Mouse (Mus musculus): Measurements from ENCODE around the gene Bicra. TPM values are rescaled to one million over a fixed set of nuclear protein-coding genes. Genes with fewer than 3 reads are reported as not detected.

Gene Bicra
- polyA plus RNA-seq, 1 experiment from 2014 or later: 1.9 TPM

DNA sequence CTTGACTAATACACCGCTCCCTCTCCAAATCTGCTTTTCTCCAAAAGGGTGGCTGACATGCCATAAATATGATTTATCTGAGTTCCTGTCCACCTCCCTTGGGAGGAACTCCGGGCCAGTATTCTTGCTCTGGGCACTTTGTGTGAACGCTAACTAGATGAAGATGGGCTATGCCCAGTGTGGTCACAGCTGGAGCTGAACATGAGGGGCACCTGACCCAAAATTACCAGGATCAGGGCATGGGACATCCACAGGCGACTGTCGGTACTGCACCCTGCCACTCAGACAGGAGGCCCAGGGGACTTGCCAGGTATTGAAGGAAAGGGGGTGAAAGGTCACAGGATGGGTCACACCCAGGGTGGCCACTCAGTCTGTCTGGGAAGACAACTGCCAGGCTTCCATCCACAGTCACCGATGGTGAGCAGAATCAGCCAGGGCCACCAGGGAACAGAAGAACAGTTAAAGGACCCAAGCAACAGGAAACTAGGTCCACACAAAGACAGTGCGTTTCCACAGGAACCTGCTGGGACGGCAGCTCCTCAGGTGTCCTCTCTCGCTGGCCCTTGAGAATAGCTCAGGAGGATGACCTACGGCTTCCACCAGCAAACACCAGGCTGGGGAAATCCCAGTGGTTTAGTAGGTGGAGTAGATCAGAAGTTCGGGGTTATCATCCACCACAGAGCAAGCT lies 35.0 kb downstream of the Bicra start:
- no peak overlapping the region for H3K9ac ChIP-seq (ENCODE audit: low read depth, low read length)
- no peak overlapping the region for H3K27ac ChIP-seq (ENCODE audit: low read length)
- ATAC-seq (ENCODE audit: low read depth): no peak
- no peaks in the 10 kb centered on the region for H3K9me3 ChIP-seq (replicated peaks; ENCODE audit: control insufficient read depth, low read length)
- H3K36me3 ChIP-seq (ENCODE audit: control insufficient read depth, insufficient read depth): no peaks in the 10 kb centered on the region
- WGBS (ENCODE audit: insufficient replicate concordance): 57% methylated on average over 11 of the region's 11 CpGs
- H3K4me3 ChIP-seq (ENCODE audit: low read depth, low read length): no peak overlapping the region
- H3K27me3 ChIP-seq (ENCODE audit: control insufficient read depth, insufficient read depth, low read depth, low read length): no peaks in the 10 kb centered on the region
- H3K4me2 ChIP-seq (ENCODE audit: low read depth, low read length): no peak overlapping the region
- peaks cover 18% of the 10 kb centered on the region for H3K4me1 ChIP-seq (ENCODE audit: control insufficient read depth, low read depth, low read length)

- Histone ChIP-seq H3K4me3 (ENCODE audit: low read depth, low read length) (no peak overlapping the region), H3K9me3 (replicated peaks; ENCODE audit: control insufficient read depth, low read length) (no peaks in the 10 kb centered on the region), H3K36me3 (ENCODE audit: control insufficient read depth, insufficient read depth) (no peaks in the 10 kb centered on the region; the same call in 1 of the 2 replicates), H3K27me3 (ENCODE audit: control insufficient read depth, insufficient read depth, low read depth, low read length) (no peaks in the 10 kb centered on the region), H3K27ac (ENCODE audit: low read length) (no peak overlapping the region), H3K9ac (ENCODE audit: low read depth, low read length) (no peak overlapping the region), H3K4me2 (ENCODE audit: low read depth, low read length) (0 out of 2 replicates have a peak overlapping the region, but pooled peaks have one; percentile 11), H3K4me1 (ENCODE audit: control insufficient read depth, low read depth, low read length) (peaks cover 15% of the 10 kb centered on the region)
- WGBS (ENCODE audit: insufficient replicate concordance): 36% methylated on average over 7 of the region's 7 CpGs
- no peak; the same call in 1 of the 2 replicates for ATAC-seq (ENCODE audit: low read depth)
Observed at GRCm38 (mm10) chr7:16011418-16012085, 36.2 kb downstream of the Bicra start.

DNA sequence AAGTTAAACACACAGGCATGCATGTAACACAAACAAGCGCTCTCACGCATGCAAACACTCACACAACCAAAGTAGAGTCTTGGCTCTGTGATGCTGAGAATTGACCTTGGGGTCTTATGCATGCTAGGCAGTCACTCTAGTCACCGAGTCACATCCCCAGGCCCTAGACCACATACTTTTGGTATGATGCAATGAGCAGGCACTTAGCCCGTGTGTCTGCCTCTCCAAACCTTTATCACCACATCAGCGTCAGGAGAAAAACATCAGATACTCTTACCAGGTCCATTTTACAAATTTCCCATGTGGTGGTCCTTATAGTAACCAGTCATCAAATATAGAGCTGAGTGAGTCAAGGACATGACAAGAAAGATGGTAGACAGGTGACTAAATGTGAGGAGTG lies 37.1 kb downstream of the Bicra start:
- no peak overlapping the region for H3K27ac ChIP-seq (ENCODE audit: low read length)
- H3K4me2 ChIP-seq (ENCODE audit: low read depth, low read length): no peak overlapping the region
- 69% methylated on average over 5 of the region's 5 CpGs for WGBS (ENCODE audit: insufficient replicate concordance)
- H3K4me3 ChIP-seq (ENCODE audit: low read depth, low read length): no peak overlapping the region
- H3K4me1 ChIP-seq (ENCODE audit: control insufficient read depth, low read depth, low read length): peaks cover 15% of the 10 kb centered on the region
- H3K27me3 ChIP-seq (ENCODE audit: control insufficient read depth, insufficient read depth, low read depth, low read length): no peaks in the 10 kb centered on the region
- H3K36me3 ChIP-seq (ENCODE audit: control insufficient read depth, insufficient read depth): no peaks in the 10 kb centered on the region; the same call in 1 of the 2 replicates
- ATAC-seq (ENCODE audit: low read depth): no peak
- no peak overlapping the region for H3K9ac ChIP-seq (ENCODE audit: low read depth, low read length)
- no peaks in the 10 kb centered on the region for H3K9me3 ChIP-seq (replicated peaks; ENCODE audit: control insufficient read depth, low read length)

GRCm38 (mm10) chr7:16009636-16010035 lies 38.1 kb downstream of the Bicra start:
- no peaks in the 10 kb centered on the region for H3K27me3 ChIP-seq (ENCODE audit: control insufficient read depth, insufficient read depth, low read depth, low read length)

GRCm38 (mm10) chr7:16005020-16005419 lies 42.7 kb downstream of the Bicra start:
- no peak overlapping the region for H3K4me3 ChIP-seq (ENCODE audit: low read depth, low read length)
- H3K4me2 ChIP-seq (ENCODE audit: low read depth, low read length): no peak overlapping the region
- no peak for ATAC-seq (ENCODE audit: low read depth)
- H3K4me1 ChIP-seq (ENCODE audit: control insufficient read depth, low read depth, low read length): peaks cover 17% of the 10 kb centered on the region
- H3K36me3 ChIP-seq (ENCODE audit: control insufficient read depth, insufficient read depth): no peaks in the 10 kb centered on the region; the same call in 1 of the 2 replicates
- no peaks in the 10 kb centered on the region for H3K27me3 ChIP-seq (ENCODE audit: control insufficient read depth, insufficient read depth, low read depth, low read length)
- no peak overlapping the region for H3K9ac ChIP-seq (ENCODE audit: low read depth, low read length)
- WGBS (ENCODE audit: insufficient replicate concordance): 78% methylated on average over 3 of the region's 3 CpGs
- no peak overlapping the region for H3K27ac ChIP-seq (ENCODE audit: low read length)
- no peaks in the 10 kb centered on the region for H3K9me3 ChIP-seq (replicated peaks; ENCODE audit: control insufficient read depth, low read length)

More at GRCm38 (mm10) chr7:16009636-16010035, 38.1 kb downstream of the Bicra start:
- Histone ChIP-seq H3K4me3 (ENCODE audit: low read depth, low read length) (no peak overlapping the region), H3K27ac (ENCODE audit: low read length) (no peak overlapping the region), H3K4me1 (ENCODE audit: control insufficient read depth, low read depth, low read length) (peaks cover 15% of the 10 kb centered on the region), H3K9ac (ENCODE audit: low read depth, low read length) (no peak overlapping the region), H3K9me3 (replicated peaks; ENCODE audit: control insufficient read depth, low read length) (no peaks in the 10 kb centered on the region), H3K36me3 (ENCODE audit: control insufficient read depth, insufficient read depth) (no peaks in the 10 kb centered on the region; the same call in 1 of the 2 replicates), H3K4me2 (ENCODE audit: low read depth, low read length) (no peak overlapping the region)
- 76% methylated on average over 7 of the region's 7 CpGs for whole genome bisulfite sequencing (ENCODE audit: insufficient replicate concordance)
- no peak for ATAC-seq (ENCODE audit: low read depth)

DNA sequence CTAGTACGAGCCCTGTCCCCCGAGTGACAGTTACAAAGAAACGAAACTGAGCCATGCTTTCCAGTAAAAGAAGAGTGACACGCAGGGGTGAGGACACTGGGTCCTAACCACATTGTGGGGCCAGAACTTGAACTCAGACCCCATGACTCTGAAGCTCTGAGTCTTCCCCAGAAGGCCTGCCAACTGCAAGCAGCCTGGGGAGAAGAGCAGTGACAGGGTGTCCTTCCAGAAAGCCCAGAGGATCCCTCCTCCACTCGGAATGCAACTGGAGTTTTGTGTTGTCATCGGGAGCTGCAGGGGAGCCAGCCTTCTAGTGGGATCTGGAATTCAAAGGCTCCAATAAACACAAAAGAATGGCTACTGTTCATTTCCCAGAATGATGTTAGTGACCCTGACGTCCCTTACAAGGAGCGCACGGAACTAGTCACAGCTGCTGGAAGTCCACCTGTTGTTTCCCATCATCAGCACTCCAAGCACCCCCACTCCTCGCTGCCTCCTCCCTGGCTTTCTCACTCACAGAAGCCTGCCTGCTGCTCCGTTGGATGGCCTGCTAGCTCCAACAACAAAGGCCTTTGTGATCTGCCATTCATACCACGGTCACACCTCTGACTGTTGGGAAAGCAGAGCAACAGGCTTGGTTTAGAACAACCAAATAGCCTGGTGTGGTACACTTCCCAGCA lies 43.4 kb downstream of the Bicra start:
- 75% methylated on average over 12 of the region's 12 CpGs for WGBS (ENCODE audit: insufficient replicate concordance)
- Histone ChIP-seq H3K27ac (ENCODE audit: low read length) (no peak overlapping the region), H3K9ac (ENCODE audit: low read depth, low read length) (no peak overlapping the region), H3K4me2 (ENCODE audit: low read depth, low read length) (no peak overlapping the region), H3K9me3 (replicated peaks; ENCODE audit: control insufficient read depth, low read length) (no peaks in the 10 kb centered on the region), H3K36me3 (ENCODE audit: control insufficient read depth, insufficient read depth) (no peaks in the 10 kb centered on the region; the same call in 1 of the 2 replicates), H3K27me3 (ENCODE audit: control insufficient read depth, insufficient read depth, low read depth, low read length) (no peaks in the 10 kb centered on the region), H3K4me1 (ENCODE audit: control insufficient read depth, low read depth, low read length) (peaks cover 17% of the 10 kb centered on the region), H3K4me3 (ENCODE audit: low read depth, low read length) (no peak overlapping the region)
- no peak for ATAC-seq (ENCODE audit: low read depth)

GRCm38 (mm10) chr7:16003032-16003431 lies 44.7 kb downstream of the Bicra start:
- Histone ChIP-seq H3K27ac (ENCODE audit: low read length) (no peak overlapping the region; the same call in 1 of the 2 replicates), H3K4me1 (ENCODE audit: control insufficient read depth, low read depth, low read length) (peaks cover 17% of the 10 kb centered on the region), H3K4me2 (ENCODE audit: low read depth, low read length) (no peak overlapping the region), H3K4me3 (ENCODE audit: low read depth, low read length) (no peak overlapping the region), H3K36me3 (ENCODE audit: control insufficient read depth, insufficient read depth) (no peaks in the 10 kb centered on the region; the same call in 1 of the 2 replicates), H3K9me3 (replicated peaks; ENCODE audit: control insufficient read depth, low read length) (no peaks in the 10 kb centered on the region), H3K27me3 (ENCODE audit: control insufficient read depth, insufficient read depth, low read depth, low read length) (no peaks in the 10 kb centered on the region), H3K9ac (ENCODE audit: low read depth, low read length) (no peak overlapping the region)
- peak; percentile 16; the same call in 1 of the 2 replicates for ATAC-seq (ENCODE audit: low read depth)
- WGBS (ENCODE audit: insufficient replicate concordance): 35% methylated on average over 4 of the region's 4 CpGs

DNA sequence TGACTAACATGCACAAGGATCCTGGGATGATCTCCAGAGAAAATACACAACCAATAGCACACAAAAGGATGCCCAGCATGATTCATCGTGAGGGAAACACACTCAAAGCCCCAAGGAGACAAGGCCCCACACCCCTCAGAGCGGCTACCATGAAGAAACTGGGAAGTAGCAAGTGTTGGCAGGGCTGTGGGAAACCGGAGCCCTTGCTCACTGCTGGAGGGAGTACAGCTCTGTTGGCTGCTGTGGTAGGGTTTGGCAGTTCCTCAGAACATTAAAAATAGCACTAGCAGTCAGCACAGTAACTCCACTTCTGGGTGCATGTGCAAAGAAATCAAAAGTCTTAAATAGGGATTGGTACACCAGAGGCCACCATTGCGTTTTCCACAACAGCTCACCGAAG lies 45.5 kb downstream of the Bicra start:
- H3K9ac ChIP-seq (ENCODE audit: low read depth, low read length): no peak overlapping the region
- H3K4me2 ChIP-seq (ENCODE audit: low read depth, low read length): no peak overlapping the region
- no peak overlapping the region for H3K27ac ChIP-seq (ENCODE audit: low read length)
- no peaks in the 10 kb centered on the region for H3K27me3 ChIP-seq (ENCODE audit: control insufficient read depth, insufficient read depth, low read depth, low read length)
- H3K36me3 ChIP-seq (ENCODE audit: control insufficient read depth, insufficient read depth): no peaks in the 10 kb centered on the region; the same call in 1 of the 2 replicates
- 47% methylated on average over 5 of the region's 5 CpGs for WGBS (ENCODE audit: insufficient replicate concordance)
- no peaks in the 10 kb centered on the region for H3K9me3 ChIP-seq (replicated peaks; ENCODE audit: control insufficient read depth, low read length)
- no peak overlapping the region for H3K4me3 ChIP-seq (ENCODE audit: low read depth, low read length)
- peaks cover 17% of the 10 kb centered on the region for H3K4me1 ChIP-seq (ENCODE audit: control insufficient read depth, low read depth, low read length)
- 0 out of 2 replicates have a peak, but pooled peaks have one; percentile 19 for ATAC-seq (ENCODE audit: low read depth)

All from liver, embryonic 16.5 days (tissue).